Mouse (Mus musculus) myocyte (in vitro differentiated cells): Measurements from ENCODE around the gene 1700016K19Rik.

ENCODE experiments used
- CEBPB ChIP-seq: IDR thresholded peaks from 2 replicates; pipeline ENCODE4 v1.6.1; 2011; ENCODE audit warnings: mild to moderate bottlenecking, moderate library complexity; ENCODE audit not compliant: poor library complexity, insufficient read depth, severe bottlenecking
- E2F4 ChIP-seq: IDR thresholded peaks from one replicate; pipeline ENCODE4 v1.6.1; 2011; ENCODE audit warnings: mild to moderate bottlenecking, control low read depth, moderate library complexity; ENCODE audit not compliant: insufficient read depth
- MAX ChIP-seq: IDR thresholded peaks from one replicate; pipeline ENCODE4 v1.6.1; 2011; ENCODE audit warnings: low read depth, mild to moderate bottlenecking, control low read depth
- MYOD1 ChIP-seq, 3 experiments: IDR thresholded peaks; one replicate each; pipeline ENCODE4 v1.6.1; 2011; ENCODE audit warnings: control low read depth in 2 of 3, low read depth in 2 of 3, mild to moderate bottlenecking in 2 of 3, moderate library complexity in 1 of 3; ENCODE audit not compliant: insufficient read length in 2 of 3, control insufficient read depth in 1 of 3
- MYOG ChIP-seq, 3 experiments: IDR thresholded peaks; one replicate each; pipeline ENCODE4 v1.6.1; 2011; ENCODE audit warnings: control low read depth in 2 of 3, low read depth in 2 of 3, mild to moderate bottlenecking in 2 of 3; ENCODE audit not compliant: insufficient read length in 2 of 3, control insufficient read depth in 1 of 3, insufficient read depth in 1 of 3
- POLR2A ChIP-seq: IDR thresholded peaks from one replicate; pipeline ENCODE4 v1.6.1; 2011; ENCODE audit warnings: low read depth, mild to moderate bottlenecking, control low read depth, moderate library complexity; ENCODE audit not compliant: insufficient read length
- POLR2AphosphoS2 ChIP-seq: IDR thresholded peaks from one replicate; pipeline ENCODE4 v1.6.1; 2011; ENCODE audit warnings: low read depth, control low read depth; ENCODE audit not compliant: insufficient read length
- REST ChIP-seq: IDR thresholded peaks from one replicate; pipeline ENCODE4 v1.6.1; 2011; ENCODE audit warnings: mild to moderate bottlenecking, control low read depth, moderate library complexity; ENCODE audit not compliant: insufficient read depth, insufficient read length
- TCF12 ChIP-seq: IDR thresholded peaks from one replicate; pipeline ENCODE4 v1.6.1; 2011; ENCODE audit warnings: mild to moderate bottlenecking, control low read depth; ENCODE audit not compliant: poor library complexity, insufficient read depth, severe bottlenecking
- USF1 ChIP-seq: IDR thresholded peaks from one replicate; pipeline ENCODE4 v1.6.1; 2011; ENCODE audit warnings: low read depth, mild to moderate bottlenecking, control low read depth, moderate library complexity

DNA sequence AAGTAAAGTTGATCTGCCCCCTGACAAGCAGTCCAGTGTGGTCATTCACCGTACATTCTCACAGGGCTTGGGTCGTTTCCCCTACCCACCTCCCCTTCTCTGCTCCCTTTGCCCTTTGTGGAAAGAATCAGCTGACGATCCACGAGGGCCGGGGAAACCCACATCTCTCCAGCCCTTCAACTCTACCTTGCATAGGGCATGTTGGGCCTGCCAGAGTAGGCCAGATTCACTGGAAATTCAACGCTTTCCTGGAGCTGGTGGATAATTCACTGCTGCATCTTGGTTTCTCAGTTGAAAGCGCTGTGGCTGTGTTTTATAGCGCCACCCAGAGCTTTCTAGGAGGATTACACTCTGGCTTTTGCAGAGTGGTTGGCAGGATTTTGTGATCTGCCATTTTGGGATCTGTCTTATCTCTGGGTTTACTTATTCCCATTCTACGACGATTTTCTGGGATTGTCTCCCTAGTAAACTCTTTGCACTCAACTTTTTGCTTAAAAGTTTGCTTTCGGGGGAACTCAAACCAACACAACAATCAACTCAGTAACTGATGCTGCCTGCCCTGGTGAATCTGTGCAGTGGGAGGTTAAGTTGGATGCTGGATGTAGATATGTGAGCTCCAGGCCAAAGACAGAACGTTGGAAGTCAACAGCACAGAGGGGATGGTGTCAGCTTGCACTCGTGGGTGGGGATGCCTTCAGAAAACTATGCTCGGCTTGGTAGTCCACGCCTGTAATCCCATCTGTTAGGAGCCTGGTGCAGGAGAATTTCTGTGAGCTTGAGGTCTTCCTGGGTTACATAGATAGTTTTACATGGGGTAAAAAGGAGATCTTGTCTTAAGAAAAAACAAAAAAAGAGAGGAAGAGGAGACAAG, 8.5 kb upstream of the 1700016K19Rik start:
- TF ChIP-seq USF1 (no peak), MYOG (IDR thresholded peaks at IDR 0.05; ENCODE audit: control insufficient read depth in 1 of 3, insufficient read depth in 1 of 3, insufficient read length in 2 of 3, low read depth in 2 of 3) (no peak), MAX (no peak), CEBPB (no peak), POLR2A (no peak), MYOD1 (IDR thresholded peaks at IDR 0.05; ENCODE audit: control insufficient read depth in 1 of 3, insufficient read length in 2 of 3, low read depth in 2 of 3) (no peak), POLR2AphosphoS2 (no peak), TCF12 (no peak), E2F4 (no peak), REST (no peak)
